Mouse (Mus musculus) liver, adult 2 months (tissue): ENCODE measurements around the gene Kcnj5.

ENCODE experiments used
- CTCF ChIP-seq: fragments of 200-500 bp; IDR thresholded peaks from 2 replicates; pipeline ENCODE4 v1.5.1; 2011; ENCODE audit warnings: low read depth, low read length, control low read depth
- POLR2A ChIP-seq: fragments of 200-500 bp; IDR thresholded peaks from 2 replicates; pipeline ENCODE4 v1.6.1; 2011; ENCODE audit warnings: low read length, control low read depth; ENCODE audit not compliant: insufficient read depth; ENCODE audit errors: extremely low read depth

DNA sequence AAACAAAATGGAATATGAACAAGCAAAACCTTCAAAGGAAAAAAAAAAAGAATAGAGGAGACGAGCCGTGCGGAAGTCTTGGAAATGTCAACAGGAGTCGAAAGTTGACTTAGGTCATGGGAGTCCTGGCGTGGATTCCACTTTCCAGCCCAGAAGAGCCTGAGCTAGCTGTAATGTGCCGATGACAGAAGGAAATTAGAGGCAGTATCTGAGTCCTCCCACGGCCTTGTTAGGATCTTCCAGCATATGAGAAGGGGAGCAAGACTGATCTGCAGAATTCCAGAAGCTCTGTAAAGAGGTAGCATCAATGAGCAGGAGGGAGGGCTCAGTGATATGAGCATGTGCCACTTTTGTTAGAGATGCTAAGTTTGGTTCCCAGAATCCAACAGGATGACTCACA is 31.9 kb upstream of the Kcnj5 start:
- TF ChIP-seq CTCF (no peak), POLR2A (no peak)
